Mouse (Mus musculus) myocyte (in vitro differentiated cells): ENCODE data around the gene Hist1h2ae. TPM values are rescaled to one million over a fixed set of nuclear protein-coding genes. Genes with fewer than 3 reads are reported as not detected.
"Not testable (repeated sequence)": the region's sequence is repeated elsewhere in the genome, so short reads cannot be mapped to it uniquely, and the experiment has no call there.

Experiments
- H3K27me3 ChIP-seq: one replicate; pipeline ENCODE4 v1.6.1; 2011; ENCODE audit not compliant: control insufficient read depth, insufficient read depth, insufficient read length
- H3K36me3 ChIP-seq: one replicate; pipeline ENCODE4 v1.6.1; 2011; ENCODE audit not compliant: control insufficient read depth, insufficient read depth
- H3K4me2 ChIP-seq: one replicate; pipeline ENCODE4 v1.6.1; 2011; ENCODE audit warnings: low read depth, control low read depth
- H3K4me3 ChIP-seq: one replicate; pipeline ENCODE4 v1.5.1; 2011; ENCODE audit warnings: mild to moderate bottlenecking, control low read depth, moderate library complexity
- H3K79me2 ChIP-seq: one replicate; pipeline ENCODE4 v1.6.1; 2011; ENCODE audit not compliant: control insufficient read depth, insufficient read depth
- H3ac ChIP-seq: one replicate; pipeline ENCODE4 v1.6.1; 2011; ENCODE audit not compliant: control insufficient read depth, insufficient read length
- CEBPB ChIP-seq: IDR thresholded peaks from 2 replicates; pipeline ENCODE4 v1.6.1; 2011; ENCODE audit warnings: mild to moderate bottlenecking, moderate library complexity; ENCODE audit not compliant: poor library complexity, insufficient read depth, severe bottlenecking
- E2F4 ChIP-seq: IDR thresholded peaks from one replicate; pipeline ENCODE4 v1.6.1; 2011; ENCODE audit warnings: mild to moderate bottlenecking, control low read depth, moderate library complexity; ENCODE audit not compliant: insufficient read depth
- MAX ChIP-seq: IDR thresholded peaks from one replicate; pipeline ENCODE4 v1.6.1; 2011; ENCODE audit warnings: low read depth, mild to moderate bottlenecking, control low read depth
- MYOD1 ChIP-seq, 3 experiments: IDR thresholded peaks; one replicate each; pipeline ENCODE4 v1.6.1; 2011; ENCODE audit warnings: control low read depth in 2 of 3, low read depth in 2 of 3, mild to moderate bottlenecking in 2 of 3, moderate library complexity in 1 of 3; ENCODE audit not compliant: insufficient read length in 2 of 3, control insufficient read depth in 1 of 3
- MYOG ChIP-seq, 3 experiments: IDR thresholded peaks; one replicate each; pipeline ENCODE4 v1.6.1; 2011; ENCODE audit warnings: control low read depth in 2 of 3, low read depth in 2 of 3, mild to moderate bottlenecking in 2 of 3; ENCODE audit not compliant: insufficient read length in 2 of 3, control insufficient read depth in 1 of 3, insufficient read depth in 1 of 3
- POLR2A ChIP-seq: IDR thresholded peaks from one replicate; pipeline ENCODE4 v1.6.1; 2011; ENCODE audit warnings: low read depth, mild to moderate bottlenecking, control low read depth, moderate library complexity; ENCODE audit not compliant: insufficient read length
- POLR2AphosphoS2 ChIP-seq: IDR thresholded peaks from one replicate; pipeline ENCODE4 v1.6.1; 2011; ENCODE audit warnings: low read depth, control low read depth; ENCODE audit not compliant: insufficient read length
- REST ChIP-seq: IDR thresholded peaks from one replicate; pipeline ENCODE4 v1.6.1; 2011; ENCODE audit warnings: mild to moderate bottlenecking, control low read depth, moderate library complexity; ENCODE audit not compliant: insufficient read depth, insufficient read length
- SRF ChIP-seq: IDR thresholded peaks from one replicate; pipeline ENCODE4 v1.6.1; 2011; ENCODE audit warnings: low read depth; ENCODE audit not compliant: control insufficient read depth, insufficient read length
- TCF12 ChIP-seq: IDR thresholded peaks from one replicate; pipeline ENCODE4 v1.6.1; 2011; ENCODE audit warnings: mild to moderate bottlenecking, control low read depth; ENCODE audit not compliant: poor library complexity, insufficient read depth, severe bottlenecking
- TCF3 ChIP-seq: IDR thresholded peaks from one replicate; pipeline ENCODE4 v1.6.1; 2011; ENCODE audit warnings: low read depth, control low read depth; ENCODE audit not compliant: insufficient read length
- USF1 ChIP-seq: IDR thresholded peaks from one replicate; pipeline ENCODE4 v1.6.1; 2011; ENCODE audit warnings: low read depth, mild to moderate bottlenecking, control low read depth, moderate library complexity
- polyA plus RNA-seq: library from polyadenylated mRNA; unstranded; fragments of >200 nt; fragmentation: generic; extraction: Trizol; gene quantifications from one replicate; pipeline ENCODE4 v1.2.1, GENCODE M21; 2012; ENCODE audit warnings: missing spikeins

The Hist1h2ae gene
- polyA plus RNA-seq, 1 experiment = 4.5 TPM

GRCm38 (mm10) chr13:23564482-23564881 is 6.5 kb downstream of the Hist1h2ae start:
- H3K36me3 ChIP-seq = no peaks in the 10 kb centered on the region
- H3K4me3 ChIP-seq = no peak overlapping the region
- H3K79me2 ChIP-seq = no peaks in the 10 kb centered on the region
- no peak for TF ChIP-seq POLR2AphosphoS2
- no peak for TF ChIP-seq REST
- TF ChIP-seq USF1 = no peak
- TF ChIP-seq POLR2A = no peak
- TF ChIP-seq SRF = no peak
- no peak for TF ChIP-seq MYOD1 (IDR thresholded peaks at IDR 0.05; ENCODE audit: control insufficient read depth in 1 of 3, insufficient read length in 2 of 3, low read depth in 2 of 3)
- TF ChIP-seq E2F4 = no peak
- TF ChIP-seq MYOG (IDR thresholded peaks at IDR 0.05; ENCODE audit: control insufficient read depth in 1 of 3, insufficient read depth in 1 of 3, insufficient read length in 2 of 3, low read depth in 2 of 3) = no peak
- no peak for TF ChIP-seq TCF3
- TF ChIP-seq CEBPB = no peak
- TF ChIP-seq TCF12 = no peak
- TF ChIP-seq MAX = no peak
- H3K27me3 ChIP-seq = no peaks in the 10 kb centered on the region
- H3ac ChIP-seq = no peak overlapping the region
- H3K4me2 ChIP-seq = no peak overlapping the region

GRCm38 (mm10) chr13:23562699-23563462 is 8.1 kb downstream of the Hist1h2ae start:
- H3K4me2 ChIP-seq = peak overlapping the region; percentile 99
- H3ac ChIP-seq = no peak overlapping the region
- H3K27me3 ChIP-seq = no peaks in the 10 kb centered on the region
- H3K36me3 ChIP-seq = no peaks in the 10 kb centered on the region
- peak overlapping the region; percentile 28 for H3K4me3 ChIP-seq
- H3K79me2 ChIP-seq = no peaks in the 10 kb centered on the region
- no peak for TF ChIP-seq CEBPB
- TF ChIP-seq TCF3 = no peak
- TF ChIP-seq POLR2A = no peak
- no peak for TF ChIP-seq E2F4
- no peak for TF ChIP-seq REST
- no peak for TF ChIP-seq MAX
- TF ChIP-seq POLR2AphosphoS2 = no peak
- no peak for TF ChIP-seq SRF
- no peak for TF ChIP-seq MYOD1 (IDR thresholded peaks at IDR 0.05; ENCODE audit: control insufficient read depth in 1 of 3, insufficient read length in 2 of 3, low read depth in 2 of 3)
- TF ChIP-seq USF1 = no peak
- no peak for TF ChIP-seq TCF12
- TF ChIP-seq MYOG (IDR thresholded peaks at IDR 0.05; ENCODE audit: control insufficient read depth in 1 of 3, insufficient read depth in 1 of 3, insufficient read length in 2 of 3, low read depth in 2 of 3) = no peak

- H3ac ChIP-seq, H3K79me2 ChIP-seq, H3K27me3 ChIP-seq, H3K36me3 ChIP-seq: not testable (repeated sequence)
- peak; percentile 95 for TF ChIP-seq POLR2AphosphoS2
- peak within 1 kb of the TSS; percentile 99 for H3K4me2 ChIP-seq
- H3K4me3 ChIP-seq = peak within 1 kb of the TSS; percentile 28
Measured at GRCm38 (mm10) chr13:23561883-23562659, 8.9 kb downstream of the Hist1h2ae start, which contains the start of gene Hist1h3e. Hist1h3e (minus strand) TSS chr13:23562369.

- H3ac ChIP-seq, H3K36me3 ChIP-seq, H3K79me2 ChIP-seq, H3K27me3 ChIP-seq: not testable (repeated sequence)
- Histone ChIP-seq H3K4me2 (peak overlapping the region; percentile 99), H3K4me3 (peak overlapping the region; percentile 28)
Measured at GRCm38 (mm10) chr13:23561531-23561882, 9.5 kb downstream of the Hist1h2ae start.

- H3K36me3 ChIP-seq, H3K4me3 ChIP-seq, H3K4me2 ChIP-seq, H3K79me2 ChIP-seq, H3K27me3 ChIP-seq, H3ac ChIP-seq: not testable (repeated sequence)
Measured at GRCm38 (mm10) chr13:23560699-23561098, 10.3 kb downstream of the Hist1h2ae start.
